Mouse (Mus musculus) liver, embryonic 14.5 days (tissue): ENCODE measurements around the gene Vsig2.

ENCODE experiments used
- CTCF ChIP-seq: IDR thresholded peaks from 2 replicates; pipeline ENCODE4 v1.5.1; 2016; ENCODE audit warnings: antibody characterized with exemption, low read depth, control low read depth
- EP300 ChIP-seq: IDR thresholded peaks from 2 replicates; pipeline ENCODE4 v1.6.1; 2016; ENCODE audit warnings: antibody characterized with exemption, low read depth

GRCm38 (mm10) chr9:37544447-37545165 lies 5.6 kb downstream of the Vsig2 start:
- peak; percentile 80 for TF ChIP-seq CTCF
- no peak for TF ChIP-seq EP300
